Mouse (Mus musculus): ENCODE measurements at regions not wholly inside any gene's neighbourhood (a gene's known extent, or its start where the extent isn't known, plus 50 kb on each side); places are given as distances from the start of the nearest gene placed in this dataset.

- no peak for TF ChIP-seq CTCF (IDR thresholded peaks at IDR 0.05)
- no peak for TF ChIP-seq EP300 (IDR thresholded peaks at IDR 0.05)
These were observed 264.8 kb upstream of the 4930412O13Rik start for GRCm38 (mm10) chr2:9616292-9616691.
